Mouse (Mus musculus) right cerebral cortex, postnatal 4 days (tissue): ENCODE results near the gene A730015C16Rik.
A peak's percentile ranks its signal among the peaks of the same experiment; 100 is the strongest.

Experiments
- DNase-seq: peaks from one replicate; pipeline ENCODE4 v3.0.0-alpha.2; 2022

A730015C16Rik gene

GRCm38 (mm10) chr4:108848505-108848848 is at the start of gene A730015C16Rik:
TSS of gene A730015C16Rik (minus strand) at chr4:108848619.
- DNase-seq: peak; percentile 26

GRCm38 (mm10) chr4:108890876-108891275 is 42.5 kb upstream of the A730015C16Rik start:
- no peak for DNase-seq

- no peak for DNase-seq
These were observed 39.0 kb upstream of the A730015C16Rik start for GRCm38 (mm10) chr4:108887456-108887855.

- no peak for DNase-seq
These were observed 35.4 kb upstream of the A730015C16Rik start for GRCm38 (mm10) chr4:108883815-108884214.

- DNase-seq: peak; percentile 64
These were observed 30.8 kb upstream of the A730015C16Rik start, which contains the start of gene Rab3b for GRCm38 (mm10) chr4:108878963-108879822. TSS of gene Rab3b (plus strand) at chr4:108879063.

GRCm38 (mm10) chr4:108877901-108878300 is 29.5 kb upstream of the A730015C16Rik start:
- DNase-seq: no peak

- DNase-seq: no peak
These were observed 25.3 kb upstream of the A730015C16Rik start for GRCm38 (mm10) chr4:108873746-108874145.

- DNase-seq: peak; percentile 85
These were observed 21.4 kb upstream of the A730015C16Rik start for GRCm38 (mm10) chr4:108869730-108870374.

- no peak for DNase-seq
These were observed 18.4 kb upstream of the A730015C16Rik start for GRCm38 (mm10) chr4:108866806-108867205.

- peak; percentile 74 for DNase-seq
These were observed 509 bp downstream of the A730015C16Rik start, which contains the start of gene Kti12 for GRCm38 (mm10) chr4:108847715-108848504. TSS of gene Kti12 (plus strand) at chr4:108847785.

GRCm38 (mm10) chr4:108845824-108846569 is 2.4 kb downstream of the A730015C16Rik start:
- no peak for DNase-seq

GRCm38 (mm10) chr4:108843336-108843735 is 5.1 kb downstream of the A730015C16Rik start:
- DNase-seq: no peak

- no peak for DNase-seq
These were observed 6.4 kb downstream of the A730015C16Rik start for GRCm38 (mm10) chr4:108841920-108842578.

GRCm38 (mm10) chr4:108838031-108838430 is 10.4 kb downstream of the A730015C16Rik start:
- no peak for DNase-seq

GRCm38 (mm10) chr4:108835496-108835895 is 12.9 kb downstream of the A730015C16Rik start:
- DNase-seq: no peak

GRCm38 (mm10) chr4:108834971-108835311 is 13.5 kb downstream of the A730015C16Rik start:
- peak; percentile 21 for DNase-seq

GRCm38 (mm10) chr4:108834115-108834970 is 14.1 kb downstream of the A730015C16Rik start, which contains the start of gene Txndc12:
TSS of gene Txndc12 (plus strand) at chr4:108834601.
- peak; percentile 69 for DNase-seq

- no peak for DNase-seq
These were observed 14.6 kb downstream of the A730015C16Rik start for GRCm38 (mm10) chr4:108833828-108834114.

- DNase-seq: peak; percentile 89
These were observed 15.2 kb downstream of the A730015C16Rik start, which contains the start of gene Btf3l4 for GRCm38 (mm10) chr4:108832916-108833827. TSS of gene Btf3l4 (minus strand) at chr4:108833614.

GRCm38 (mm10) chr4:108830698-108831097 is 17.7 kb downstream of the A730015C16Rik start:
- DNase-seq: no peak
